Mouse (Mus musculus) CH12.LX (cell line): ENCODE data around the gene Serpinb9b. TPM values are rescaled to one million over a fixed set of nuclear protein-coding genes. Genes with fewer than 3 reads are reported as not detected.

Experiments
- DNase-seq: peaks from one replicate; pipeline ENCODE4 v3.0.0-alpha.2; 2013; ENCODE audit errors: extremely low read depth
- H3K27ac ChIP-seq: 2 replicates; pipeline ENCODE4 v1.5.1; 2012; ENCODE audit warnings: low read depth, mild to moderate bottlenecking, control low read depth, moderate library complexity; ENCODE audit not compliant: insufficient read depth
- H3K27me3 ChIP-seq: replicated peaks from 2 replicates; pipeline ENCODE3; 2012; ENCODE audit warnings: inconsistent platforms
- H3K36me3 ChIP-seq, 2 experiments: replicated peaks in 1 of 2; 2 replicates each; pipeline versions ENCODE3 to v1.6.1; 2012; ENCODE audit warnings: inconsistent platforms in 1 of 2, low read length in 1 of 2, mild to moderate bottlenecking in 1 of 2, mixed read lengths in 1 of 2, moderate library complexity in 1 of 2; ENCODE audit not compliant: control insufficient read depth in 1 of 2, insufficient read depth in 1 of 2
- H3K4me1 ChIP-seq, 2 experiments: 2 replicates each; pipeline ENCODE4 v1.6.1; 2012; ENCODE audit warnings: inconsistent platforms in 1 of 2, moderate library complexity in 1 of 2; ENCODE audit not compliant: insufficient read depth in 2 of 2, control insufficient read depth in 1 of 2
- H3K4me2 ChIP-seq: 2 replicates; pipeline ENCODE4 v1.6.1; 2012; ENCODE audit warnings: low read depth, mild to moderate bottlenecking, control low read depth; ENCODE audit not compliant: poor library complexity, insufficient read depth, severe bottlenecking
- H3K4me3 ChIP-seq, 3 experiments: fragments of 150-350 bp in 1 of 3; sonication (generic) in 1 of 3; replicated peaks in 1 of 3; 2 replicates each; pipeline versions ENCODE3 to v1.5.1; 2011 to 2012; ENCODE audit warnings: low read depth in 2 of 3, low read length in 2 of 3, mild to moderate bottlenecking in 2 of 3, moderate library complexity in 2 of 3, control low read depth in 1 of 3, improper control_type of control experiment in 1 of 3, inconsistent platforms in 1 of 3, mixed read lengths in 1 of 3; ENCODE audit not compliant: poor library complexity in 1 of 3
- H3K79me2 ChIP-seq: replicated peaks from 2 replicates; pipeline ENCODE4 v1.6.1; 2012; ENCODE audit warnings: mild to moderate bottlenecking, moderate library complexity; ENCODE audit not compliant: control insufficient read depth, poor library complexity, insufficient read depth, severe bottlenecking; ENCODE audit errors: extremely low read depth
- H3K9ac ChIP-seq: 2 replicates; pipeline ENCODE4 v1.6.1; 2012; ENCODE audit warnings: low read depth, mild to moderate bottlenecking, control low read depth, moderate library complexity; ENCODE audit not compliant: insufficient read depth
- H3K9me3 ChIP-seq: replicated peaks from 2 replicates; pipeline ENCODE3; 2012; ENCODE audit warnings: low read length, inconsistent platforms, mixed read lengths
- BHLHE40 ChIP-seq: IDR thresholded peaks from 2 replicates; pipeline ENCODE4 v1.6.1; 2011; ENCODE audit warnings: mild to moderate bottlenecking, low read depth, low read length, improper control_type of control experiment
- CHD2 ChIP-seq: IDR thresholded peaks from 2 replicates; pipeline ENCODE4 v1.6.1; 2011; ENCODE audit warnings: low read length, improper control_type of control experiment
- CTCF ChIP-seq, 2 experiments: IDR thresholded peaks in 1 of 2; conservative IDR thresholded peaks in 1 of 2; 2 replicates each; pipeline ENCODE4 v1.5.1; 2011 to 2012; ENCODE audit warnings: low read depth in 2 of 2, low read length in 2 of 2, improper control_type of control experiment in 1 of 2, inconsistent platforms in 1 of 2, mild to moderate bottlenecking in 1 of 2, moderate library complexity in 1 of 2
- E2F4 ChIP-seq: IDR thresholded peaks from 2 replicates; pipeline ENCODE4 v1.6.1; 2011; ENCODE audit warnings: low read depth, low read length, improper control_type of control experiment; ENCODE audit not compliant: insufficient replicate concordance
- ELF1 ChIP-seq: IDR thresholded peaks from 2 replicates; pipeline ENCODE4 v1.6.1; 2014; ENCODE audit warnings: low read depth, mild to moderate bottlenecking, inconsistent platforms, low read length, improper control_type of control experiment
- EP300 ChIP-seq: IDR thresholded peaks from 2 replicates; pipeline ENCODE4 v1.6.1; 2011; ENCODE audit warnings: low read length, improper control_type of control experiment
- GABPA ChIP-seq: IDR thresholded peaks from 2 replicates; pipeline ENCODE4 v1.6.1; 2012; ENCODE audit warnings: low read depth, low read length, improper control_type of control experiment, inconsistent platforms; ENCODE audit not compliant: insufficient replicate concordance
- HCFC1 ChIP-seq: IDR thresholded peaks from 2 replicates; pipeline ENCODE4 v1.6.1; 2012; ENCODE audit warnings: low read depth, mild to moderate bottlenecking, inconsistent platforms, low read length, improper control_type of control experiment
- JUND ChIP-seq: conservative IDR thresholded peaks from 2 replicates; pipeline ENCODE4 v1.6.1; 2011; ENCODE audit warnings: low read depth, low read length, improper control_type of control experiment
- KAT2A ChIP-seq: IDR thresholded peaks from 2 replicates; pipeline ENCODE4 v1.6.1; 2012; ENCODE audit warnings: low read length, improper control_type of control experiment, inconsistent platforms; ENCODE audit not compliant: insufficient replicate concordance
- MAFK ChIP-seq: IDR thresholded peaks from 2 replicates; pipeline ENCODE4 v1.6.1; 2011; ENCODE audit warnings: low read length, improper control_type of control experiment; ENCODE audit not compliant: insufficient replicate concordance
- MAX ChIP-seq: IDR thresholded peaks from 2 replicates; pipeline ENCODE4 v1.6.1; 2011; ENCODE audit warnings: low read length, improper control_type of control experiment
- MAZ ChIP-seq: IDR thresholded peaks from 2 replicates; pipeline ENCODE4 v1.6.1; 2012; ENCODE audit warnings: low read depth, mild to moderate bottlenecking, inconsistent platforms, low read length, improper control_type of control experiment, moderate library complexity
- MXI1 ChIP-seq: IDR thresholded peaks from 2 replicates; pipeline ENCODE4 v1.6.1; 2011; ENCODE audit warnings: mild to moderate bottlenecking, low read depth, low read length, improper control_type of control experiment
- MYC ChIP-seq: IDR thresholded peaks from 2 replicates; pipeline ENCODE4 v1.6.1; 2011; ENCODE audit warnings: low read depth, mild to moderate bottlenecking, improper control_type of control experiment, low read length
- NELFE ChIP-seq: IDR thresholded peaks from 2 replicates; pipeline ENCODE4 v1.6.1; 2011; ENCODE audit warnings: low read depth, low read length, improper control_type of control experiment
- NRF1 ChIP-seq: IDR thresholded peaks from 2 replicates; pipeline ENCODE4 v1.6.1; 2014; ENCODE audit warnings: low read depth, mild to moderate bottlenecking, inconsistent platforms, low read length, improper control_type of control experiment, moderate library complexity
- PAX5 ChIP-seq: IDR thresholded peaks from 2 replicates; pipeline ENCODE4 v1.6.1; 2012; ENCODE audit warnings: low read length, inconsistent platforms, mixed read lengths
- POLR2A ChIP-seq: IDR thresholded peaks from 2 replicates; pipeline ENCODE4 v1.6.1; 2011; ENCODE audit warnings: low read depth, mild to moderate bottlenecking, improper control_type of control experiment, low read length
- POLR2AphosphoS2 ChIP-seq: IDR thresholded peaks from 2 replicates; pipeline ENCODE4 v1.6.1; 2011; ENCODE audit warnings: low read depth, low read length, improper control_type of control experiment
- RAD21 ChIP-seq: IDR thresholded peaks from 2 replicates; pipeline ENCODE4 v1.6.1; 2011; ENCODE audit warnings: low read depth, mild to moderate bottlenecking, low read length, improper control_type of control experiment, moderate library complexity
- RCOR1 ChIP-seq: conservative IDR thresholded peaks from 2 replicates; pipeline ENCODE4 v1.6.1; 2012; ENCODE audit warnings: low read depth, mild to moderate bottlenecking, inconsistent platforms, low read length, improper control_type of control experiment
- SMC3 ChIP-seq: IDR thresholded peaks from 2 replicates; pipeline ENCODE4 v1.6.1; 2011; ENCODE audit warnings: low read depth, low read length, improper control_type of control experiment
- TBP ChIP-seq: conservative IDR thresholded peaks from 2 replicates; pipeline ENCODE4 v1.6.1; 2011; ENCODE audit warnings: low read depth, low read length, improper control_type of control experiment
- TCF12 ChIP-seq: IDR thresholded peaks from 2 replicates; pipeline ENCODE4 v1.6.1; 2014; ENCODE audit warnings: low read depth, mild to moderate bottlenecking, inconsistent platforms, low read length, improper control_type of control experiment
- USF1 ChIP-seq: IDR thresholded peaks from 2 replicates; pipeline ENCODE4 v1.6.1; 2014; ENCODE audit warnings: low read depth, mild to moderate bottlenecking, inconsistent platforms, low read length, improper control_type of control experiment
- ZMIZ1 ChIP-seq: IDR thresholded peaks from 2 replicates; pipeline ENCODE4 v1.6.1; 2012; ENCODE audit warnings: low read depth, mild to moderate bottlenecking, inconsistent platforms, low read length, improper control_type of control experiment
- dilution Hi-C: fragments of 300-500 bp; cut with MboI; formaldehyde crosslinking; loops from 2 replicates; pipeline ENCODE4 v1.14.3; 2020; ENCODE audit warnings: low sequenced_read_pairs; ENCODE audit not compliant: extremely low pct_unique_long_range_greater_than_20kb, extremely low pct_ligation_motif_present
- in situ Hi-C: fragments of 300-500 bp; cut with MboI; formaldehyde crosslinking; loops from 3 replicates; pipeline ENCODE4 v1.14.3; 2019; ENCODE audit warnings: low sequenced_read_pairs, low pct_ligation_motif_present, low pct_unique_long_range_greater_than_20kb, mixed read lengths
- polyA plus RNA-seq: library from polyadenylated mRNA; unstranded; fragments of >175 nt; gene quantifications from 2 replicates; pipeline ENCODE4 v1.2.1, GENCODE M21; 2012; ENCODE audit warnings: low read depth; ENCODE audit not compliant: insufficient read length
- total RNA-seq, 2 experiments: library from RNA; depleted of rRNA; stranded (reverse); fragments of 300-350 nt in 1 of 2; fragments of >200 nt in 1 of 2; gene quantifications; 2 replicates each; pipeline ENCODE4 v1.2.3; 2012 to 2014

Serpinb9b gene
- total and polyA plus RNA-seq, 3 experiments: 0.24 TPM; not detected in 2

- no peak for TF ChIP-seq BHLHE40
- TF ChIP-seq POLR2AphosphoS2: no peak
- no peak for TF ChIP-seq GABPA
- no peak for TF ChIP-seq CTCF (conservative IDR thresholded peaks at IDR 0.05 in 1 of 2, IDR thresholded peaks at IDR 0.05 in 1 of 2; ENCODE audit: low read depth in 2 of 2, low read length in 2 of 2)
- TF ChIP-seq ELF1: no peak
- no peak for TF ChIP-seq MYC
- no peak for TF ChIP-seq JUND
- no peak for TF ChIP-seq TCF12
- TF ChIP-seq E2F4: no peak
- TF ChIP-seq PAX5: no peak
- no peak for TF ChIP-seq NRF1
- TF ChIP-seq MAFK: no peak
- no peak for TF ChIP-seq MAX
- TF ChIP-seq, all 38 proteins: peak for 0
- H3K79me2 ChIP-seq: no peaks in the 10 kb centered on the region
- dilution Hi-C loops: no loop called here
- H3K36me3 ChIP-seq: no peaks in the 10 kb centered on the region
- peaks cover 0 to 12% of the 10 kb centered on the region in 2 experiments; a peak in 2 of 4 replicates for H3K4me1 ChIP-seq
- no peaks in the 10 kb centered on the region for H3K27me3 ChIP-seq
- no peak overlapping the region for H3K27ac ChIP-seq
- no peak overlapping the region for H3K4me2 ChIP-seq
- peaks cover 4% of the 10 kb centered on the region for H3K9me3 ChIP-seq
- no peak for DNase-seq
- no peak overlapping the region for H3K9ac ChIP-seq
- in situ Hi-C loops: no loop called here
- no peak overlapping the region for H3K4me3 ChIP-seq
These were observed 40.3 kb downstream of the Serpinb9b start for GRCm38 (mm10) chr13:33067387-33067977.

GRCm38 (mm10) chr13:33068164-33068563 is 40.9 kb downstream of the Serpinb9b start:
- Histone ChIP-seq H3K36me3 (no peaks in the 10 kb centered on the region), H3K79me2 (no peaks in the 10 kb centered on the region), H3K9ac (no peak overlapping the region), H3K27ac (no peak overlapping the region), H3K4me3 (no peak overlapping the region), H3K9me3 (peaks cover 4% of the 10 kb centered on the region), H3K27me3 (no peaks in the 10 kb centered on the region), H3K4me1 (peaks cover 0 to 14% of the 10 kb centered on the region in 2 experiments; a peak in 2 of 4 replicates), H3K4me2 (no peak overlapping the region)
- DNase-seq: peak; percentile 14
- TF ChIP-seq SMC3 (no peak), MAZ (no peak), MAX (no peak), KAT2A (no peak), CTCF (conservative IDR thresholded peaks at IDR 0.05 in 1 of 2, IDR thresholded peaks at IDR 0.05 in 1 of 2; ENCODE audit: low read depth in 2 of 2, low read length in 2 of 2) (no peak), ZMIZ1 (no peak), RCOR1 (no peak), MXI1 (no peak), TBP (no peak), EP300 (no peak), HCFC1 (no peak), PAX5 (no peak), JUND (no peak), POLR2A (no peak), RAD21 (no peak), USF1 (no peak), NELFE (no peak), MAFK (no peak), CHD2 (no peak)
- in situ Hi-C loops: no loop called here
- dilution Hi-C loops: no loop called here
